Mouse (Mus musculus): ENCODE measurements at regions not wholly inside any gene's neighbourhood (a gene's known extent, or its start where the extent isn't known, plus 50 kb on each side); places are given as distances from the start of the nearest gene placed in this dataset.

DNA sequence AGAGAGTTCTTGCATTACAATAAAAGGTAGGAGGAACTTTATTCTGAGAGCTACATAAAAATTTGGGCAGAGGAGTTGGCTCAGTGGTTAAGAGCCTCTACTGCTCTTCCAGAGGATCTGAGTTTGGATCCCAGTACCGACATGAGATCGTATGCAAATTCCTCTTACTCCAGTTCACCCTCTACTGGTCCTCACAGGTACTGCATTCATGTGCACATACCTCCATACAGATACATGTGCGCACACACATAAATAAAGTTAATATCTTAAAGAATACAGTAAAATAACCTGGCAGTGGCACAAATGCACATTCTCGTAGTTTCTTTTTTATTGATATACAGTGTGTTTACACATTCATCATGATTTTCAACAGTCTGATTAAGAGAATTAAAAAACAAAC lies 232.4 kb downstream of the Vps13c start:
- no peak for DNase-seq (ENCODE audit: extremely low spot score in 1 of 2, low spot score in 1 of 2)

DNA sequence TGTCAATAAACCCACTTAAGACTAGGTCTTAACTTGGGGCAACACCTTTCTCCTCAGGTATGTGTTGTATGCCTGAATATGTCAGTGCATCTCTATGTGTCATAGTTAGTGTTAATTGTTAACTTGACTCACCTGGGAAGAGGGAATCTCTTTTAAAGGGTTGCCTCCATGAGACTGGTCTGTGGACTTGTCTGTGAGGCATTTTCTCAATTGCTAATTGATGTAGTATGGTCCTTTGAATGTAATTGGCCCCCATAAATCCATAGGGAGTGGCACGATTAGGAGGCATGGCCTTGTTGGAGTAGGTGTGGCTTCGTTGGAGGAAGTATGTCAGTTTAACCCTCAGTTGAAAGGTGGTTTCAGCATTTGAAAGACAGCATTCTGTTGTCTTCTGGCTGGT lies 237.1 kb downstream of the Vps13c start:
- DNase-seq (ENCODE audit: extremely low spot score in 1 of 2, low spot score in 1 of 2), result no peak

DNA sequence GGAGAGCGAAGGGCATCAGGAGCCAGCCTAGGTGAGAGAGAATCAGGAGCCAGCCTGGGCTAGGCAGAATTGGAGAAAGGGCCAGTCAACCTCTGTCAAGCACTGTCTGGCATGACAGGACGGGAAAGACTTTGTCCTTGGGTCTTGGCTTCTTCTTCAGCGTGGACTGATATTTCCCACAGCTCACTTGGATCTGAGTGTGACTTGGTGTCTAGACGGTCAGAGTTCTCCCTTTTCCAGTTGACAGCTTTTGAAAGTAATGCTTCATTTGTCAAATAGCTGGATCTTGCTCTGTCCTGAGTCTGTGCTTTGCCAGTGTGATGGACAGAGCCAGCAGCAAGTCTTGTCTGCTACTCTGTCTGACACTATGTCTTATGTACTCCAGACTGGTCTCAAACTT lies 243.1 kb downstream of the Vps13c start:
- no peak for DNase-seq (ENCODE audit: extremely low spot score in 1 of 2, low spot score in 1 of 2)

DNA sequence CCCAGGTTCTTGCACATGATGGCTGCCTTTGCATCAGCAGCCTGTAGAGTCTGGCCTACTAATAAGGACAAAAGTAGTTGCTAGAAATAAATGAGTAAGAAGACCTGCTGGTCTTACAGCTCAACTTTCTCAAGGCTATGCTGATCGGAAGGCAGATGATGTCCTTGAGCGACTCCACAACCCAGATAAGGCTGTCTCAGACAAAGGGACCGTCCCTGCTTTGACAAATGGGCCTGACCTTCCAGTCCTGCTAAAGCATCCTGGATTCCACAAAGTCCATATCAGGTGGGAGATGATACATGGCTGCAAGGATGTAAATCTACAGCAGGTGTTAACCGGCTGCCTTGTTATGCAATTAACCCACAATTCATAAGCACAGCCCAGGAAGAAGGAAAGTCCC lies 244.8 kb downstream of the Vps13c start:
- DNase-seq (ENCODE audit: extremely low spot score in 1 of 2, low spot score in 1 of 2), result no peak

DNA sequence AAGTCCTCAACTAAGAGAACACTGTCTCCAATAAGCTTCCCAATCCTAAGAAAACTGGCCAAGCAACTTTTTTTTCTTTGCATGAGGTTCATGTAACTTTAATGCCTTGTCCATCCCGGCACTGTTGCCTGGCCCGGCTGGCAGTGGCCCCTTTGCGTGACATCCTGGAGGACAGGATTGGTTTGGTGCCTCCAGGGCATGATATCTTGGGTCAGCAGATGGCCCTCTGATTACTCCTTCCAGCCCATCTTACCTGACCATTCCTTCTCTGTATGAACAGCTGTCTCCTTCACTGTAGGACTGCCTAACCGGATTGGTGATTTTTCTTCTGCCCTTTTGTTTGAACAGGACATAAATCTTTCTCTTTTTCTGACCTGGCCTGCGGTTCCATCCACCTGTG lies 254.4 kb downstream of the Vps13c start:
- no peak for DNase-seq (ENCODE audit: extremely low spot score in 1 of 2, low spot score in 1 of 2)

DNA sequence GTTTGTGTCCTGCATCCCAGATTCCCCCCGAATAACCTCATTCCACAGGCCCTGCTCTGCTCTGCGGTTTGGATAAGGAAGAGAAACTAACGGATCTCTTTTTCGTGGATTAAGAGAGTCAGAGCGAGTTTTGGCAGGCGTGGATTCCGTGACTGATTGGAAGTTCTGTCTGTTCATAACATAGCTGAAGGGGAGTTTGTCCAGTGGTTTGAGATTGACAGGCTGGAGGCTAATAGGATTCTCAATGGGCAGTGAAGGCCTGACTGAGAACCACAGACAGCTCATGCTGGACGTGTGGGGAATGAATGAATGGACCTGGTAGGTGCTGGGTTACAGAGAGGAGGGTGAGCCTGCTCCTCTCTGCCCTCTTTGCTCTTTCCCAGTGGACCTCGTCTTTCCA lies 269.6 kb downstream of the Vps13c start:
- no peak for DNase-seq (ENCODE audit: extremely low spot score in 1 of 2, low spot score in 1 of 2)

DNA sequence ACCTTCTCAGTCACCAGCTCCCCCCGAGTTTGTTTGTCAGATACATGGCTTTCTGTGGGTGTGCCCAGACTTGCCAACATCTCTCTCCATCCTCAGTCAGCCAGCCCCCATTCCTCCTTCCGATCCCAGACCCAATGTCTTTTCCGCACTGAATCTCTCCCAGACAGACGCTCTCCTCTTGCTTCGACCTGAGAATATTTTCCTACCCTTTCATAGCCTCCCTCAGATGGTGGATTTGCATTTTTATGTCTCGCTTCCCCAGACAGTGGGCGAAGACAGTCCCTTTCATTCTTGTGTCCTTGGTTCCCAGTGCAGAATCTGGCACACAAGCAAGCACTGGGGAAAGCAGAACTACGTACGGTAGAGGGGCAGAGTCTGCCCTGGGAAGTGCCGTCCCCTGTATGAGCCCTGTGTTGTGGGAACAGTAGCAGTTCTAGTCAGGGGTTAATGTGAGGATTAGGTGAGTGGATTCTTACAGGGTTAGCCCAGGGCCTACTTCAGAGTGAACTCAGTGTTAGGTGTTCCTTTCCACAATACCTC lies 275.0 kb downstream of the Vps13c start:
- peak in 1 of 2 experiments; percentile 26 for DNase-seq (ENCODE audit: extremely low spot score in 1 of 2, low spot score in 1 of 2)

DNA sequence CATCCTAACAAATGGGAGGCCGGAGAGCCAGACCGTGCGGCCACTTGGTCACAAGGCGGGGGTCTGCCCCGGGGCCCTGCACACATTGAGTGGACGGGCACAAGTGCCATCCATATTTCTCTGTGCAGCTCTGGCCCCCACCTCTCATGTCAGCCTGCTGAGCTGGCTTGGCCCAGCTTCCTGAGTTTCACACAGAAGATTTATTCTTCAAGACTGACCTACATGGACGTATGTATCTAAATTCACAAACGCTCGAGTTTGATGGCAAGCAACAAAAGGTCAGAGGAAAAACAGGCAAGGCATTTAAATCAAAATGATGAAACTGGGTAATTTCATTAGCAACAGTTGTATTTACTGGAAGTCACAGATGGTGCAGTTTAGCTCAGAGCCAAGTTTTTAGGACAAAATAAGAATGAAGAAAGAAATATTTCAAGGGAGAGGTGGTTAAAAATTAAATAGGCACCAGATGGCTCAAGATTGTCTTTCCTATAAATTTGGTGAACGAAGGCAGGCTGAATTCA lies 276.1 kb downstream of the Vps13c start:
- DNase-seq (ENCODE audit: extremely low spot score in 1 of 2, low spot score in 1 of 2), result peak in 1 of 2 experiments; percentile 50

DNA sequence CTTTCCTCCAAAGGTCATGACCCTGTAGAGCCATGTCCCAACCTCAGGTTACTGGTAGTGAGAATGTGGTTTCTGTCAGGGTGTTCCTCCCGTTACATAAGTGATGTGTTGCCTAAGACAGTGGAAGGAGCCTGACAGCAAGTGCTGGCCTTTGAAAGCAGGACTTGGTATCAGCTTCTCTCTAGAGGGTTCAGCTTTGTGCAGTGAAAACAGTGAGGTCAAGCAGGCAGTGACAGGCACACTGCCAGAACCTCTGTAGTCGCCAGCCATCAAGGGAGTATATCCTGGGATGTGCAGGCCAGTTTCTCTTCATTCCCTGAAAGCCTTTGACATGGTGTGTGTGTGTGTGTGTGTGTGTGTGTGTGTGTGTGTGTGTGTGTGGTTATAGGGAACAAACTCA lies 278.1 kb downstream of the Vps13c start:
- DNase-seq (ENCODE audit: extremely low spot score in 1 of 2, low spot score in 1 of 2), result no peak

DNA sequence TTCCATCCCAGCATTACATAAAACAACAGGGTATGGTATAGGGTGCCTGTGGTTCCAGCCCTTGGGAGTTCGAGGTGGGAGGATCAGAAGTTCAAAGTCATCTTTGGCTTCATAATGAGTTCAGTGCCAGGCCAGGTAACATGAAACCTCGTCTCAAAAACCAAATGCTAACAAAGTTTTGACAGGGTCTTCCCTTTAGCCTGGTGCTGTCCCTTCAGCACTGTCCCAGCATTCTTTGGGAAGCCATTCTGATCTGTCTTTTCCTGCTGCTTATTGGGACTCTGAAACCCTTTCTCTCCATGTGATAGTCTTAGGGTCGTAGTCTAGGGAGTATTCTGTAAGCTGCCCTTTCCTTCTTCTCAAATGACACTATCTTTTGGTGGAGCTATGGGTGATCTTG lies 282.1 kb downstream of the Vps13c start:
- no peak for DNase-seq (ENCODE audit: extremely low spot score in 1 of 2, low spot score in 1 of 2)

DNA sequence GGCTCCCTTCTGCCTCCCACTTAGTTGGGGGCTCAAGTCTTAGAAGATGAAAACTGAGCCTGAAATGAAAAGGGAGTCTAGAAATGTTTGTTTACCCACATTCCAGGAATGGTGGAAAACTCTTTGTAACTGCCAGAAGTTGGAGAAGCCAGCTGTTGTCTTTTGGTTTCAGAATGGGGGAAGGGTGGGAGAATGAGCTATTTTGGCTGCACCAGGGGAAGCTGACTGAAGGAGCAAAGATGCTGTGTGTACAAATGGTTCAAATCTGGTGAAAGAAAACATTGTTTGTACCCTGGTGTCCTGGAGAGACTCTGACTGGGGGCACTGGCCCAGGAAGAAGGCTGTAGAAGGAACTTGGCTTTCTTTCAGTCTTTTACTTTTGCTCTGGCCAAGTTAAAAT lies 291.1 kb downstream of the Vps13c start:
- DNase-seq (ENCODE audit: extremely low spot score in 1 of 2, low spot score in 1 of 2), result peak in 1 of 2 experiments; percentile 28

DNA sequence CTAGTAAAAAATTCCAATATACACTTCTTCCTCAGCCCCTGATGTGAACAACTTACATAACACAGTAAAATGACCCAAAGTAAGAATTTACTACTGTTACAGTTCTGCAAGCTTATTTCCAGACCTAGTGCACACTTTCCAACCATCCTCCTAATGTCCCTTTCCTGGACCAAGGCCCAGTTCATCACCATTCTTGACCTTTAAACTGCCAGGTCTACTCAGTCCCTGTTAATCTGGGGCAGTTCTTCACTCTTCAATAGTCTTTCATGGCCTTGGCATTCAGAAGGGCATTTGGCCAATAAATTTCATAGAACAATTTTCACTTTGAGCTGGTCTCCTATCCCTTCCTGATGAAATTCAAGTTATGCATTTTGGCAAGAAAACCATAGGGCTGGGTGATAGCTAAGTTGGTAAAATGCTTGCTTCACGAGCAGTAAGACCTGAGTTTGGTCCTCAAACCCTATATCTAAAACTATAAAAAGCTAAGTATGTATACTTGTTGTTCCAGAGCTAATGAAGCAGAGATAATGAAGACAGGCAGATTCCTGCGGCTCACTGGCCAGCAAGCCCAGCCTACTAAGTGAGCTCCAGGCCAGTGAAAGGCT lies 295.4 kb downstream of the Vps13c start:
- DNase-seq (ENCODE audit: extremely low spot score in 1 of 2, low spot score in 1 of 2), result no peak

DNA sequence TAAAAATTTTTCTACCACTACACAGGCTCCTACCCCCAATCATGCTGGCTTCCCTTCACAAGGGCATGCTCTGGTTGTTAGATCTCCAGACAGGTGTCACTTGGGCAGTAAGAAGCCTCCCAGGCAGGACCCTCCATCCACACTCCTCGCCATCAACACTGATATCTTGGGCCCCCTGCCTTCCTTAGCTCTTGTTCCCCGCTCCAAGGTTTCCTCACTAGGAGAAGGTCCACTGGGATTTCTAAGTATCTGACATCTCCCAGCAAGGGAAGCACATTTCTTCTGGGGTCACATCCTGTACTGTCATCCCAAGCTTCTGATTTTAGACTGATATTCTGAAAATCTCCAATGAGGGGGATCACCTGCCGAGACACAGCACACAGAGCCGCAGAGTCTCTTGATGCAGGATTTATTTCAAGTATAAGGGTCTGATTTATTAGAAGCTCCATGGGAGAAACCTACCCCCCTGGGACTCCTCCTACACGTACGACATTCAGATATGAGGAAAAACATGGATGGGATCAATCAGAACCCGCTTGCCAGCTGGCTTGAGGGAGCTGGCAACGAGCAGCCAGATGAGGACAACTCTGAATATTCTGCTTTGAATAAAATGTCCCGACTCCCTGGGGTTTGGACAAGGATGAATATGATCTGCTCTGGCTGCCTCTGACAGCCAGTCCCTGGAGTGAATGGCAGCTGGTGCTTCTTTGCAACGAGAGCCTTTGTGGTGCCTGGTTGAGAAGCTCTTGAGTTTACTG lies 322.8 kb downstream of the Vps13c start:
- DNase-seq (ENCODE audit: extremely low spot score in 1 of 2, low spot score in 1 of 2), result no peak

DNA sequence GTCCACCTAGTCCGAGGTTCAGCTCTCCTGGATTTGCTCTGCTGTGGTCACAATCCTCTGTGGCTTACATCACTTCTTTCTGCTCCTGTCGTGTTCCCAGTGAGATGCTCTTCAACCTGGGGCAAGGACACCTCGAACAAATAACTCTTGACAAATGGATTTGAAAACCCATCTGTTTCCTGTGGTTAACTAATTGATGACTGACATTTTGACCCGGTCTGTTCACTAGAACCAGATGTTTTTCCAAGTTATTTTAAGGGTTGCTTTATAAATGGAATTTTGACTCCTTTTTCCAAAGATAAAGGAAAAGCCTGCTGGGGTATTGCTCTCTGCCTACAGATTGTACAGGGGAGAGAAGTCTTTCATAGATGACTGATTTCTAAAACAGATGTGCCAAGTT lies 326.4 kb downstream of the Vps13c start:
- DNase-seq (ENCODE audit: extremely low spot score in 1 of 2, low spot score in 1 of 2), result no peak

DNA sequence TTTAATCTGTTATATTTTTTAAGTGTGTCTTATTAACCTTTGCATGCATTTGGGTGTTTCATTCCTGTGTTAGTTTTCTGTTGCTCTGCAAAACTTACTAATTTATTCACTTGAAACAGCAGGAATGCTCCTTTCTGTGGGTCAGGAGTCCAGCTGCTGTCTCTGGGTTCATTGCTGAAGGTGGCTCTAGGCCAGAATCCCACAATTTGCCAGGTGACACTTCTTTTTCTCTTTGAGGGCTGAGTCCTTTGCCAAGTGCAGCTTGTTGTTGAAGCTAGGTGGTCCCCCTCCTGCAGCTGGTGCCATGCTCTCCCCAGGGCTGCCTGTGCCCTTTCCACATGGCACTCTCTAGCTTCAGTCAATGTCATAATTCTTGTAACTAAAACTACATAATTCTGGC lies 348.7 kb downstream of the Vps13c start:
- DNase-seq (ENCODE audit: extremely low spot score in 1 of 2, low spot score in 1 of 2), result no peak

DNA sequence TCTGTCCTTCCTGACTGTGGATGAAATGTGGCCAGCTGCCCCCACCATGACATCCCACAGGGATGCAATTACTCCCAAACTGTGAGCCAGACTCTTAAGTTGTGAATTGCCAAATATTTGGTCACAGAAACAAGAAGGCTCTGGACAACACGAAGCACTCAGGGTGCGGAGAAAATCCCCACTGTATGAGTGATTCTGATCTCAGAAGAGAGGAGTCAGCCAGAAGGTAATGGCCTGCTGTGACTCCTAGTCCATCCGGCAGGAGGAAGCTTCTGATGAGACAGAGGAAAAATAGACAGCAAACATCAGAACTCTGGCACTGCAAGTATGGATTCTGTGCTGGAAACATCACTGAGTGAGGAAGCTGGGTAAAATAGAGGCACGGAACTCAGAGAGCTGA lies 359.6 kb downstream of the Vps13c start:
- no peak for DNase-seq (ENCODE audit: extremely low spot score in 1 of 2, low spot score in 1 of 2)

DNA sequence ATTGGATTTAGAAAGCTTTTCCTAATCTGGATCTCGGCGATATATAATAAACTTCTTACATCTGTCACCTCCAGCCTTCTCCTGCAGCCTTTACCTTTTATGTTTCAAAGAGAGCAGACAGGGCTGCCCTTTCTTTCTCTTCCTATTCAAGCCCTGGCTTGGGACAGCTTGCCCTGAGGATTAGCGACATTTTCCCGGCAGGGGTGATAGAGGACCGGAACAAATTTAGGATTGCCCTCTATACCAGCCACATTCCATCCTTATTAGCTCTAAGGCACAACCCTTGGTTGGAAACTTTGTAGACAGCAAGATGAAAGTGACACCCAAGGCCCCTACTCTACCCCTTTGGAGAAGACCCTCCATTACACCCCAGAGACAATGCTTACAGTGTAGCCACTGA lies 360.8 kb downstream of the Vps13c start:
- no peak for DNase-seq (ENCODE audit: extremely low spot score in 1 of 2, low spot score in 1 of 2)

DNA sequence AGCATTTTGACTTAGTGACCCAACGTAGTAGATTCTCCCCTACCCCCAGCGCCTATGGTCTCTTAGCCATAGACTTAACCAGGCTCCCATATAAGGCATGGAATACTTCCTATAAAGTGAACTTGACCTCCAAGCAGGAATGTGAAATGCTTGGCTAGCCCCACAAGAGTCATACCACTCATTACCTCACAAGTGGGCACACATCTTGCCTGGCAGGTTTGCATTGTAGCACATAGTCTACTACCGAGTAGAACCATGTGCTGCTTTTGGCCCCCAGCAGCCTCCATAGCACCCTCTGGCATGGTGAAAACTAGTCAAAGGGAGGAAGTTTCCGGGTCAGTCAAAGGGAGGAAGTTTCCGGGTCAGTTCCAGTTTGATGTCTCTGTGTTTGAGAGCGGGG lies 385.5 kb downstream of the Vps13c start:
- no peak for DNase-seq (ENCODE audit: extremely low spot score in 1 of 2, low spot score in 1 of 2)

DNA sequence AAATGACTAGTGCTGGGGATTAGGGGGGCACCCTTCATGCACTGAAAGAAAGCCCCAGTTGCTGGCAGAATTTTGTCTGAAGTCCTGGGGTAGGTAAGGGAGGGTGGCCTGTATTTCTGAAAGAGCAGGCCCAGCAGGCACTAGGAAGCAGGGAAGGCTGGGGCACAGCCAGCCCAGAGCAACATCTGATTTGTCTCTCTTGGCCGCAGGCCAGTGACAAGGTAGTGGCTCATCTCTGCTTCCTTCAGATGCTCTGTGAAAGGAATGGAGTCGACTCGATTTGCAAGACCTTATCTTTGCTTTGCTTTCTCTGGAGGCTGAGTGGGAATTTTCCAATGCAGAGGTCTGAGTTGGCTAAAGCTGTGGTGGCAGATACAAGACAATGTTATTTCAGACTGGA lies 390.9 kb downstream of the Vps13c start:
- peak in 1 of 2 experiments; percentile 11 for DNase-seq (ENCODE audit: extremely low spot score in 1 of 2, low spot score in 1 of 2)

DNA sequence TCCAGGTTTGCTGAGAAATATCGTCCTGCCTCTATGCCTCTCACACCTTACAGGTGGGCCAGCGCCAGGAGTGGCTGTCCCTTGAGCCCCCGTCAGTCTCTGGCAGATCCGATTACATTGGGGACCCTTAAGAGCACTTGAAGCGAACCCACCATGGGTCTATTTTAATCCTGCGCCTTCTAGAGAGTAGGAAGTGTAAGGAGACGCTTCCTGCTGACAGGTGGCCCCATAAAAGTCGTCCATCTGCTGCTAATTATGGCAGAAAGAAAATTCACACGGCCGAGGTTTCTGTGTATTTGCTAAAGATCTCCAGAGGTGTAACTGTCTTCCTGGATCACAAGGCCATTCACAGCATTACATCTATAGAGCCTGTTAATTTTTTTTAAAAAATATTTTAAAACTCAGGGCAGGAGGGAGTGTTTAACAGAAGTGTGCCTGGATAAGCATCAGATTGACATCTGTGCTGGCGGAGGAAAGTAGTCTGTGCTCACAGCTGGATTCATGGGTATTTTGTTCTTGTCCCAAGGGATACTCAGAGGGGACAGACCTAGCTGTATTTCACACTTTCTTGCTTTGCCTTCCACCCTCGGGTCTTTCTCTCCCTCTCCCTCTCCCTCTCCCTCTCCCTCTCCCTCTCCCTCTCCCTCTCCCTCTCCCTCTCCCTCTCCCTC lies 394.9 kb downstream of the Vps13c start:
- DNase-seq (ENCODE audit: extremely low spot score in 1 of 2, low spot score in 1 of 2), result peak in 1 of 2 experiments; percentile 8

DNA sequence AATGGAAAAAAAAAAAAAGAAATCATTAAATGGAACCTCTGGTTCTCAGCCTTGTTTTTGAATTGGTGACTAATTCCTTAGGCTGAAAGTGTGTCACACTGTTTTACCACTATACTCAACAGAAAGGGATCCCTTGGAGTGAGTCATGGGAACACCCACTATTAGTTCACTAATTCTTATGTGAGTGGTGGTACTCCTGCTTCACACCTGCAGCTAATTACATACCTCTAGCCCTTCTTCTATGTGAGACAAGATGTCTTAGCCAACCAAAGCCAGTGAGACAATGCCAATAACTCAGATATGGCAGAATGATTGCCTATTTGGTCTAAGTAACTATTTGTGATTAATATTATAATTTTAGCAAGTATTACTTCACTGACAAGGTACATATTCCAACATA lies 398.9 kb downstream of the Vps13c start:
- DNase-seq (ENCODE audit: extremely low spot score in 1 of 2, low spot score in 1 of 2), result no peak

Measured in frontal cortex, adult 2 months (tissue).